24 mouse cellular contexts compared by ENCODE assay signal in genomic region chr6:31480008-31480407, GRCm38 (mm10).
A peak's percentile ranks its signal among the peaks of the same experiment; 100 is the strongest.
DNase-seq lines count a peak whose midpoint lies in the region; ATAC-seq and TF ChIP-seq lines count a peak whose summit lies in the region.
"Had no signal": no experiment of that assay in that cellular context is flagged by ENCODE, and none has a peak within 500 bp of the region (broad histone marks: within the 10 kb centered on the region; RNA-seq: fewer than 3 reads in every experiment).

No protein-coding gene starts in this region.

- no peaks in the 10 kb centered on the region for H3K9me3 ChIP-seq in ES-Bruce4 (replicated peaks; ENCODE audit: control insufficient read depth, insufficient read depth, low read length, poor library complexity, severe bottlenecking)
- no peaks in the 10 kb centered on the region for H3K9me3 ChIP-seq in liver, postnatal 0 days (ENCODE audit: low read length)
- no peaks in the 10 kb centered on the region for H3K9me3 ChIP-seq in forebrain, embryonic 13.5 days (replicated peaks)
- H3K9me3 ChIP-seq: G1E; limb, embryonic 12.5 days; midbrain, embryonic 10.5 days had no signal

- H3K4me3 ChIP-seq in ES-Bruce4 (ENCODE audit: low read depth, low read length), result no peak overlapping the region
- H3K4me3 ChIP-seq in liver, postnatal 0 days (ENCODE audit: low read depth, low read length), result no peak overlapping the region
- no peak overlapping the region for H3K4me3 ChIP-seq in forebrain, embryonic 13.5 days
- H3K4me3 ChIP-seq: limb, embryonic 12.5 days; midbrain, embryonic 10.5 days; myocyte had no signal

- no peak overlapping the region for H3K4me2 ChIP-seq in liver, postnatal 0 days (ENCODE audit: low read depth, low read length)
- no peak overlapping the region for H3K4me2 ChIP-seq in forebrain, embryonic 13.5 days
- H3K4me2 ChIP-seq: hindbrain, embryonic 14.5 days; limb, embryonic 12.5 days had no signal

- no peak overlapping the region; the same call in 1 of the 2 replicates for H3K9ac ChIP-seq in ES-Bruce4 (ENCODE audit: low read depth, poor library complexity, severe bottlenecking)
- no peak overlapping the region for H3K9ac ChIP-seq in liver, postnatal 0 days (replicated peaks)
- no peak overlapping the region for H3K9ac ChIP-seq in forebrain, embryonic 13.5 days
- H3K9ac ChIP-seq: hindbrain, embryonic 14.5 days; limb, embryonic 12.5 days had no signal

- no peaks in the 10 kb centered on the region; the same call in 1 of the 2 replicates for H3K36me3 ChIP-seq in ES-Bruce4 (ENCODE audit: control insufficient read depth, insufficient read depth, low read length, poor library complexity, severe bottlenecking)
- peaks cover 25% of the 10 kb centered on the region for H3K36me3 ChIP-seq in liver, postnatal 0 days (replicated peaks; ENCODE audit: insufficient read depth, low read length)
- peaks cover 14% of the 10 kb centered on the region for H3K36me3 ChIP-seq in forebrain, embryonic 13.5 days (ENCODE audit: poor library complexity, severe bottlenecking)

- no peak for TF ChIP-seq CTCF in ES-Bruce4 (IDR thresholded peaks at IDR 0.05; ENCODE audit: low read depth, low read length)
- no peak for TF ChIP-seq CTCF in liver, postnatal 0 days (IDR thresholded peaks at IDR 0.05; ENCODE audit: low read depth)

- no peaks in the 10 kb centered on the region for H3K4me1 ChIP-seq in ES-Bruce4 (ENCODE audit: control insufficient read depth, insufficient read depth, low read length)
- no peaks in the 10 kb centered on the region for H3K4me1 ChIP-seq in liver, postnatal 0 days (ENCODE audit: insufficient read depth)
- H3K4me1 ChIP-seq in forebrain, embryonic 13.5 days, result 0 out of 2 replicates have a peak, but pooled peaks cover 3% of the 10 kb centered on the region
- H3K4me1 ChIP-seq: midbrain, embryonic 10.5 days had no signal

- 59% methylated on average over 4 of the region's 4 CpGs for WGBS in liver, postnatal 0 days (ENCODE audit: insufficient replicate concordance)
- WGBS in forebrain, embryonic 13.5 days, result 89% methylated on average over 4 of the region's 4 CpGs

- no peak for TF ChIP-seq POLR2A in ES-Bruce4 (IDR thresholded peaks at IDR 0.05; ENCODE audit: insufficient read depth, low read length)

- H3K27ac ChIP-seq in ES-Bruce4 (ENCODE audit: insufficient read depth, low read length), result peak overlapping the region; percentile 46
- H3K27ac ChIP-seq in liver, postnatal 0 days (ENCODE audit: low read depth), result no peak overlapping the region
- no peak overlapping the region for H3K27ac ChIP-seq in forebrain, embryonic 13.5 days
- H3K27ac ChIP-seq: hindbrain, embryonic 14.5 days; limb, embryonic 12.5 days; midbrain, embryonic 10.5 days had no signal

- no peak for TF ChIP-seq EP300 in ES-Bruce4 (IDR thresholded peaks at IDR 0.05; ENCODE audit: insufficient read depth, low read depth, low read length)
- no peak for TF ChIP-seq EP300 in liver, postnatal 0 days (IDR thresholded peaks at IDR 0.05; ENCODE audit: low read depth)

- peak; percentile 13 for DNase-seq in heart, adult 8-10 months (ENCODE audit: low spot score)
- no peak for DNase-seq in heart, postnatal 14 days
- peak; percentile 31 for DNase-seq in NIH3T3 (ENCODE audit: low read depth)
- DNase-seq in liver, postnatal 0 days, result peak; percentile 25
- no peak for DNase-seq in cerebellum, adult 8-10 months
- DNase-seq: cerebellum, adult 9-10 months; gastrocnemius, postnatal 25 days; heart, postnatal 36 days; kidney, adult 9 months; kidney, postnatal 14 days; lung, adult 18-20 months; lung, postnatal 10 days; right cerebral cortex, adult 18-20 months; right cerebral cortex, postnatal 4 days; thymus, postnatal 36 days had no signal

- H3K27me3 ChIP-seq in ES-Bruce4 (ENCODE audit: control insufficient read depth, insufficient read depth, low read length, poor library complexity, severe bottlenecking), result no peaks in the 10 kb centered on the region
- no peaks in the 10 kb centered on the region for H3K27me3 ChIP-seq in liver, postnatal 0 days (ENCODE audit: insufficient read depth, low read length)
- H3K27me3 ChIP-seq in forebrain, embryonic 13.5 days, result no peaks in the 10 kb centered on the region
- H3K27me3 ChIP-seq: limb, embryonic 12.5 days had no signal

- peak; percentile 74 for ATAC-seq in liver, postnatal 0 days
- no peak for ATAC-seq in forebrain, embryonic 13.5 days
- ATAC-seq: inflammation-experienced regulatory T-cells, adult 6 months; midbrain, embryonic 16.5 days had no signal

- intact Hi-C loops in heart, postnatal 14 days (cut with DNase I), result no loop called here

Comparison
In these comparisons a context has a peak if more than half of its experiments do, and no peak if none do; other contexts are left out.
1. DNase-seq: peak in heart, adult 8-10 months (single experiment), NIH3T3 (single experiment) and liver, postnatal 0 days (single experiment); none in heart, postnatal 14 days (0 of 2) and cerebellum, adult 8-10 months (single experiment).